Mouse (Mus musculus): Measurements from ENCODE around the gene Olfr447. TPM values are rescaled to one million over a fixed set of nuclear protein-coding genes. Genes with fewer than 3 reads are reported as not detected.

Olfr447 gene
- polyA plus RNA-seq (2014; fragmentation: Nextera tagmentation; extraction: Ambion mirVana): not detected in 2 replicates

GRCm38 (mm10) chr6:42908578-42908977 is at the start of gene Olfr447:
Olfr447 (plus strand) TSS chr6:42908878.
- no peak within 1 kb of the TSS for H3K4me2 ChIP-seq (ENCODE audit: low read depth, low read length, severe bottlenecking)
- no peaks in the 10 kb centered on the region for H3K9me3 ChIP-seq (ENCODE audit: control insufficient read depth, low read length)
- no peak within 1 kb of the TSS for H3K4me3 ChIP-seq (ENCODE audit: low read depth, low read length)
- no peaks in the 10 kb centered on the region for H3K4me1 ChIP-seq (replicated peaks; ENCODE audit: control insufficient read depth, insufficient read depth, low read length)
- no peak within 1 kb of the TSS for H3K9ac ChIP-seq (ENCODE audit: low read length)
- no peaks in the 10 kb centered on the region for H3K27me3 ChIP-seq (ENCODE audit: control insufficient read depth, insufficient read depth, low read length)
- no peaks in the 10 kb centered on the region for H3K36me3 ChIP-seq (ENCODE audit: control insufficient read depth, insufficient read depth, low read length)
- ATAC-seq (replicated peaks; ENCODE audit: low FRiP score) (no peak), DNase-seq (ENCODE audit: low spot score) (no peak)
- H3K27ac ChIP-seq (ENCODE audit: low read depth, low read length): no peak within 1 kb of the TSS

- Histone ChIP-seq H3K9ac (ENCODE audit: low read length) (no peak overlapping the region), H3K4me3 (ENCODE audit: low read depth, low read length) (no peak overlapping the region), H3K27ac (ENCODE audit: low read depth, low read length) (no peak overlapping the region), H3K36me3 (ENCODE audit: control insufficient read depth, insufficient read depth, low read length) (no peaks in the 10 kb centered on the region), H3K27me3 (ENCODE audit: control insufficient read depth, insufficient read depth, low read length) (no peaks in the 10 kb centered on the region), H3K9me3 (ENCODE audit: control insufficient read depth, low read length) (no peaks in the 10 kb centered on the region), H3K4me1 (replicated peaks; ENCODE audit: control insufficient read depth, insufficient read depth, low read length) (no peaks in the 10 kb centered on the region), H3K4me2 (ENCODE audit: low read depth, low read length, severe bottlenecking) (no peak overlapping the region)
- DNase-seq (ENCODE audit: low spot score) (no peak), ATAC-seq (replicated peaks; ENCODE audit: low FRiP score) (peak; percentile 76)
- 16% methylated on average over 4 of the region's 4 CpGs for WGBS
Observed at GRCm38 (mm10) chr6:42860222-42860819, 48.4 kb upstream of the Olfr447 start.

- no peaks in the 10 kb centered on the region for H3K27me3 ChIP-seq (ENCODE audit: control insufficient read depth, insufficient read depth, low read length)
- H3K36me3 ChIP-seq (ENCODE audit: control insufficient read depth, insufficient read depth, low read length): no peaks in the 10 kb centered on the region
- ATAC-seq (replicated peaks; ENCODE audit: low FRiP score) (no peak), DNase-seq (ENCODE audit: low spot score) (no peak)
- no peaks in the 10 kb centered on the region for H3K9me3 ChIP-seq (ENCODE audit: control insufficient read depth, low read length)
- no peak overlapping the region for H3K9ac ChIP-seq (ENCODE audit: low read length)
- WGBS: 76% methylated on average over 3 of the region's 3 CpGs
- H3K4me3 ChIP-seq (ENCODE audit: low read depth, low read length): no peak overlapping the region
- H3K4me1 ChIP-seq (replicated peaks; ENCODE audit: control insufficient read depth, insufficient read depth, low read length): no peaks in the 10 kb centered on the region
- H3K4me2 ChIP-seq (ENCODE audit: low read depth, low read length, severe bottlenecking): no peak overlapping the region
- H3K27ac ChIP-seq (ENCODE audit: low read depth, low read length): no peak overlapping the region
Observed at GRCm38 (mm10) chr6:42869695-42870094, 39.0 kb upstream of the Olfr447 start.

- no peaks in the 10 kb centered on the region for H3K4me1 ChIP-seq (replicated peaks; ENCODE audit: control insufficient read depth, insufficient read depth, low read length)
- H3K4me3 ChIP-seq (ENCODE audit: low read depth, low read length): no peak overlapping the region
- no peak overlapping the region for H3K27ac ChIP-seq (ENCODE audit: low read depth, low read length)
- H3K9me3 ChIP-seq (ENCODE audit: control insufficient read depth, low read length): no peaks in the 10 kb centered on the region
- H3K4me2 ChIP-seq (ENCODE audit: low read depth, low read length, severe bottlenecking): no peak overlapping the region
- no peak for ATAC-seq (replicated peaks; ENCODE audit: low FRiP score)
- no peak overlapping the region for H3K9ac ChIP-seq (ENCODE audit: low read length)
- DNase-seq (ENCODE audit: low spot score): no peak
- H3K36me3 ChIP-seq (ENCODE audit: control insufficient read depth, insufficient read depth, low read length): no peaks in the 10 kb centered on the region
- H3K27me3 ChIP-seq (ENCODE audit: control insufficient read depth, insufficient read depth, low read length): no peaks in the 10 kb centered on the region
Observed at GRCm38 (mm10) chr6:42876323-42876722, 32.4 kb upstream of the Olfr447 start.

GRCm38 (mm10) chr6:42890141-42890540 is 18.5 kb upstream of the Olfr447 start, which contains the start of gene Olfr448:
Olfr448 (plus strand) TSS chr6:42890441.
- Histone ChIP-seq H3K4me1 (replicated peaks; ENCODE audit: control insufficient read depth, insufficient read depth, low read length) (no peaks in the 10 kb centered on the region), H3K9ac (ENCODE audit: low read length) (no peak within 1 kb of the TSS), H3K36me3 (ENCODE audit: control insufficient read depth, insufficient read depth, low read length) (no peaks in the 10 kb centered on the region), H3K4me3 (ENCODE audit: low read depth, low read length) (no peak within 1 kb of the TSS), H3K27ac (ENCODE audit: low read depth, low read length) (no peak within 1 kb of the TSS), H3K4me2 (ENCODE audit: low read depth, low read length, severe bottlenecking) (no peak within 1 kb of the TSS), H3K9me3 (ENCODE audit: control insufficient read depth, low read length) (no peaks in the 10 kb centered on the region), H3K27me3 (ENCODE audit: control insufficient read depth, insufficient read depth, low read length) (no peaks in the 10 kb centered on the region)
- WGBS: 85% methylated on average over 1 of the region's 1 CpGs
- DNase-seq (ENCODE audit: low spot score) (no peak), ATAC-seq (replicated peaks; ENCODE audit: low FRiP score) (no peak)

GRCm38 (mm10) chr6:42900345-42900744 is 8.3 kb upstream of the Olfr447 start:
- DNase-seq (ENCODE audit: low spot score): no peak
- H3K4me2 ChIP-seq (ENCODE audit: low read depth, low read length, severe bottlenecking): no peak overlapping the region
- H3K9me3 ChIP-seq (ENCODE audit: control insufficient read depth, low read length): no peaks in the 10 kb centered on the region
- H3K4me3 ChIP-seq (ENCODE audit: low read depth, low read length): no peak overlapping the region
- peak; percentile 55 for ATAC-seq (replicated peaks; ENCODE audit: low FRiP score)
- no peaks in the 10 kb centered on the region for H3K36me3 ChIP-seq (ENCODE audit: control insufficient read depth, insufficient read depth, low read length)
- H3K4me1 ChIP-seq (replicated peaks; ENCODE audit: control insufficient read depth, insufficient read depth, low read length): no peaks in the 10 kb centered on the region
- no peaks in the 10 kb centered on the region for H3K27me3 ChIP-seq (ENCODE audit: control insufficient read depth, insufficient read depth, low read length)
- H3K27ac ChIP-seq (ENCODE audit: low read depth, low read length): no peak overlapping the region
- no peak overlapping the region for H3K9ac ChIP-seq (ENCODE audit: low read length)
- WGBS: 19% methylated on average over 1 of the region's 1 CpGs

- no peak within 1 kb of the TSS; the same call in 1 of the 2 replicates for H3K27ac ChIP-seq (ENCODE audit: low read depth, low read length)
- ATAC-seq (replicated peaks; ENCODE audit: low FRiP score): no peak
- WGBS: 64% methylated on average over 2 of the region's 2 CpGs
- H3K4me2 ChIP-seq (ENCODE audit: low read depth, low read length, severe bottlenecking): no peak within 1 kb of the TSS
- DNase-seq (ENCODE audit: low spot score): no peak
- H3K36me3 ChIP-seq (ENCODE audit: control insufficient read depth, insufficient read depth, low read length): no peaks in the 10 kb centered on the region
- no peaks in the 10 kb centered on the region for H3K27me3 ChIP-seq (ENCODE audit: control insufficient read depth, insufficient read depth, low read length)
- no peaks in the 10 kb centered on the region for H3K4me1 ChIP-seq (replicated peaks; ENCODE audit: control insufficient read depth, insufficient read depth, low read length)
- no peak within 1 kb of the TSS for H3K4me3 ChIP-seq (ENCODE audit: low read depth, low read length)
- H3K9ac ChIP-seq (ENCODE audit: low read length): no peak within 1 kb of the TSS
- no peaks in the 10 kb centered on the region for H3K9me3 ChIP-seq (ENCODE audit: control insufficient read depth, low read length)
Observed at GRCm38 (mm10) chr6:42921077-42921476, 12.4 kb downstream of the Olfr447 start, which contains the start of gene Olfr446. Olfr446 (plus strand) TSS chr6:42921377.

GRCm38 (mm10) chr6:42948767-42949166 is 40.1 kb downstream of the Olfr447 start, which contains the start of gene Olfr444:
Olfr444 (plus strand) TSS chr6:42949067.
- ATAC-seq (replicated peaks; ENCODE audit: low FRiP score) (no peak), DNase-seq (ENCODE audit: low spot score) (no peak)
- H3K9ac ChIP-seq (ENCODE audit: low read length): no peak within 1 kb of the TSS
- no peaks in the 10 kb centered on the region for H3K27me3 ChIP-seq (ENCODE audit: control insufficient read depth, insufficient read depth, low read length)
- no peak within 1 kb of the TSS for H3K4me3 ChIP-seq (ENCODE audit: low read depth, low read length)
- no peaks in the 10 kb centered on the region for H3K36me3 ChIP-seq (ENCODE audit: control insufficient read depth, insufficient read depth, low read length)
- no peaks in the 10 kb centered on the region for H3K4me1 ChIP-seq (replicated peaks; ENCODE audit: control insufficient read depth, insufficient read depth, low read length)
- WGBS: 82% methylated on average over 1 of the region's 1 CpGs
- H3K9me3 ChIP-seq (ENCODE audit: control insufficient read depth, low read length): no peaks in the 10 kb centered on the region
- H3K27ac ChIP-seq (ENCODE audit: low read depth, low read length): no peak within 1 kb of the TSS
- no peak within 1 kb of the TSS for H3K4me2 ChIP-seq (ENCODE audit: low read depth, low read length, severe bottlenecking)
